Mouse (Mus musculus) stomach, embryonic 14.5 days (tissue): Measurements from ENCODE around the gene Mre11a. TPM values are rescaled to one million over a fixed set of nuclear protein-coding genes. Genes with fewer than 3 reads are reported as not detected.

Experiments
- ATAC-seq: fragments of 200-750 bp; cut with Nextera tagmentation; 2 replicates; pipeline ENCODE4 v1.8.0; 2017; ENCODE audit warnings: low read depth, moderate TSS enrichment; ENCODE audit not compliant: insufficient number of reproducible peaks, insufficient read depth, low FRiP score
- H3K27ac ChIP-seq: fragments of 300-500 bp; sonication (generic); 2 replicates; pipeline ENCODE4 v1.5.1; 2014; ENCODE audit warnings: mild to moderate bottlenecking, low read length, moderate library complexity, mixed read lengths
- H3K27me3 ChIP-seq: fragments of 300-500 bp; sonication (generic); 2 replicates; pipeline ENCODE4 v1.6.1; 2014; ENCODE audit warnings: low read length, control low read depth, mixed read lengths; ENCODE audit not compliant: control insufficient read depth, insufficient read depth
- H3K36me3 ChIP-seq: fragments of 300-500 bp; sonication (generic); 2 replicates; pipeline ENCODE4 v1.6.1; 2014; ENCODE audit warnings: mild to moderate bottlenecking, control low read depth, low read length, moderate library complexity, mixed read lengths; ENCODE audit not compliant: control insufficient read depth, insufficient read depth
- H3K4me1 ChIP-seq: fragments of 300-500 bp; sonication (generic); 2 replicates; pipeline ENCODE4 v1.6.1; 2014; ENCODE audit warnings: low read length, control low read depth, mixed read lengths; ENCODE audit not compliant: control insufficient read depth, insufficient read depth
- H3K4me2 ChIP-seq: fragments of 300-500 bp; sonication (generic); replicated peaks from 2 replicates; pipeline ENCODE4 v1.6.1; 2014; ENCODE audit warnings: low read depth, low read length, control low read depth
- H3K4me3 ChIP-seq: fragments of 300-500 bp; sonication (generic); 2 replicates; pipeline ENCODE4 v1.5.1; 2014; ENCODE audit warnings: low read depth, low read length, control low read depth
- H3K9ac ChIP-seq: fragments of 300-500 bp; sonication (generic); replicated peaks from 2 replicates; pipeline ENCODE4 v1.6.1; 2014; ENCODE audit warnings: low read depth, mild to moderate bottlenecking, control low read depth, low read length, moderate library complexity, mixed read lengths
- H3K9me3 ChIP-seq: fragments of 300-500 bp; sonication (generic); 2 replicates; pipeline ENCODE4 v1.6.1; 2016; ENCODE audit warnings: low read depth, low read length, control low read depth; ENCODE audit not compliant: control insufficient read depth
- WGBS: fragments of 180-500 bp; shearing (Covaris S2); extraction: QIAGEN DNeasy Blood & Tissue Kit; methylation state at CpG from one replicate; pipeline ENCODE4 v1.1.7; 2014; 5-methylcytosine and 5-hydroxymethylcytosine counted together
- polyA plus RNA-seq: library from polyadenylated mRNA; unstranded; fragments of >200 nt; fragmentation: Nextera tagmentation; extraction: Ambion mirVana; gene quantifications from 2 replicates; pipeline ENCODE4 v1.2.1, GENCODE M21; 2014

Mre11a gene
- polyA plus RNA-seq, 1 experiment from 2014 or later, result 29.6 TPM

GRCm38 (mm10) chr9:14885954-14886353, 101.5 kb downstream of the Mre11a start:
- ATAC-seq, result no peak
- H3K27ac ChIP-seq, result no peak overlapping the region
- H3K9ac ChIP-seq, result no peak overlapping the region
- no peaks in the 10 kb centered on the region for H3K27me3 ChIP-seq
- H3K36me3 ChIP-seq, result no peaks in the 10 kb centered on the region
- H3K4me3 ChIP-seq, result no peak overlapping the region
- no peaks in the 10 kb centered on the region for H3K4me1 ChIP-seq
- WGBS, result 80% methylated on average over 1 of the region's 1 CpGs
- H3K9me3 ChIP-seq, result no peaks in the 10 kb centered on the region
- H3K4me2 ChIP-seq, result no peak overlapping the region

Other genes starting within 250 kb of the Mre11a start
- 31.8 and 35.3 TPM in 2 replicates for gene Amotl1, start 139.6 kb upstream of the Mre11a start, polyA plus RNA-seq
- gene Piwil4, start 43.9 kb upstream of the Mre11a start, polyA plus RNA-seq, result 0.11 and 0.12 TPM in 2 replicates
- gene Fut4, start 32.3 kb upstream of the Mre11a start, polyA plus RNA-seq, result 7.1 and 7.6 TPM in 2 replicates
- gene 1700012B09Rik, start 13.6 kb upstream of the Mre11a start, polyA plus RNA-seq, result not detected in 2 replicates
- gene Ankrd49, start 202 bp downstream of the Mre11a start, polyA plus RNA-seq, result 47.0 and 49.6 TPM in 2 replicates
- gene Gpr83, start 75.6 kb downstream of the Mre11a start, polyA plus RNA-seq, result 0.52 and 0.59 TPM in 2 replicates
- gene Izumo1r, start 119.3 kb downstream of the Mre11a start, polyA plus RNA-seq, result not detected in 2 replicates